Mouse (Mus musculus) NIH3T3 (cell line): ENCODE results near the gene Scamp1.
A peak's percentile ranks its signal among the peaks of the same experiment; 100 is the strongest.

Experiments used
- DNase-seq: peaks from one replicate; pipeline ENCODE4 v3.0.0-alpha.2; 2012; ENCODE audit warnings: low read depth

Scamp1 gene

GRCm38 (mm10) chr13:94224717-94225705 is 60.6 kb downstream of the Scamp1 start:
- no peak for DNase-seq

DNA sequence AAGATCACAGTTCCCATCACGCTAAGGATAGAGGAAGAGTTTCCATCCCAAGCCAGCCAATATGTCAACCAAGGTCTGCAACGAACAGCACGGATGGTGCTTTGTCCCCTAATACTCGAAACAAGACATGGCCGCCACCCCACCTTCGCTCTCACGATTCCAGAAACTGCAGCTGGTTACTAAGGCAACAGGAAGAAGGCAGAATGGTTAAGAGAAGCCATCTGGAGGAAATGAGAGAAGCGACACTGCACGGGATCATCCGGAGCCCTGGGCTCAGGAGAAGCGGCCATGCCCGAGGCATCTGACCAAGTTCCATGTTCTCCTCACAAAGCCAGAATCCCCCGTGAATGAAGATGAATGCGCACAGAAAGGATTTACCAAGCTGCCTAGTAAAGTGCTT is 62.0 kb downstream of the Scamp1 start:
- DNase-seq, result no peak

DNA sequence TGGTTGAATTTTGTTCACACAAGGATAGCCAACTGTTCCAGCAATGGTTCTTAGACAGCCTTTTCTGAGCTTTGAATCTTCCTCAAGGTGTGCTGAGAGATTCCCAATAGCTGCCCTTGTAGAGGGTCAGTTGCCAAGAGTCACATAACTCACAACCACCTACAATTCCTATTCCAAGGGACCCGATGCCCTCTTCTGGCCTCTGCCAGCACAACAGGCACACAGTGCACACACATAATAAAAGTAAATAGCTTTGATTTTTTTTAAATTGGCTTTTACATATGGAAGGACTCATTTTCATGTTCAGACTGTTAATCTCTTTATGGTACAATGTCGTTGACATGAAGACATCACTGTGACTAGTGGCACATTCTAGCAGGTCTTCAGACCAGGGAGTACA is 72.9 kb downstream of the Scamp1 start:
- peak; percentile 46 for DNase-seq

- DNase-seq, result no peak
These were observed 73.5 kb downstream of the Scamp1 start for GRCm38 (mm10) chr13:94212179-94212578.

GRCm38 (mm10) chr13:94211236-94212119 is 74.2 kb downstream of the Scamp1 start:
- DNase-seq, result no peak

DNA sequence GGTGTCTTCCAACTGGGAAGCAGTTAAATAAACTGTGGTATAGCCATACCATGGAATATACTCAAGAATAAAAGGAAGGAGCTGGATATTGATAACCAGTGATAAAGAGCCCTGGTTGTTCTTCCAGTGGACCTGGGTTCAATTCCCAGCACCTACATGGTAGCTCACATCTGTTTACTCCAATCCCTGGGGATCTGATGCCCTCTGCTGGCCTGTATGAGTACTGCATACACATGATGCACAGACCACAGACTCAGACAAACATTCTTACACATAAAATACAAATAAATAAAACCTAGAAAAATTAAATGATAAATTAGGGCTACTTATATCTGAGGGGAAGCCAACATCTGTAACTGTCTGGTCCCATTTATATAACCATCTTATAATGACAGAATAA is 76.8 kb downstream of the Scamp1 start:
- DNase-seq, result peak; percentile 16

DNA sequence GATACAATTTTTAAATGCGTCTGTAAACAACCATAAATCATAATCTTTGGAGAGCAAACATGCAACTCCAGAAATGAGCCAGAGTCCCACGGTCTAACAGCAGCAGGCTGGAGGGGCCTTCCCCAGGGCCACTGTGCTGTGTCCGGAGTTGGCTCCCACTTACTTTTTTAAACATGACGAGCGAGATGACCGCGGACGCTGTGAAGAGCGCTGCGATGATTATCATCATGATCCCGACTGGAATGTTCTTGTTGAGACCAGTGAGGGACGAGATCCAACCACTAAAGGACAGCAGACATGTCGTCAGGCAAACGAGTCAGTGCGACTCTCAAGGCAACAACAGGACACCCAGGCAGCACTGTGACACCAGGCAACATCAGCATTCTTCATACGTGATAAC is 77.7 kb downstream of the Scamp1 start:
- DNase-seq, result no peak

DNA sequence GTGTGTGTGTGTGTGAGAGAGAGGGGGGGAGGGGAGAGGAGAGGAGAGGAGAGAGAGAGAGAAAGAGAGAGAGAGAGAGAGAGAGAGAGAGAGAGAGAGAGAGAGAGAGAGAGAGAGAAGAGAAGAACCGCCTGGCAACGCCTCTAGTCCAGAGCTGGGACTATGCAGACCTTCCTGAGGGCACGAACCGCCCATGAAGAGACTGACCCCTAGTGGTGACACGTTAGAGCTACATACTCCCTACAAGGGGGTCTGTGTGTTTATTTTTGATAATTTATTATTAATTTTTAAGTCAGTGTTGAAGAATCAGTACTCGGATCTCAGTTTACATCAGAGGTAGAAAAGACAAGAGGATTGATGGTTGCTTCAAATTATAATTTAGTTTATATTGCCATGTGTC is 80.4 kb downstream of the Scamp1 start:
- peak; percentile 72 for DNase-seq

DNA sequence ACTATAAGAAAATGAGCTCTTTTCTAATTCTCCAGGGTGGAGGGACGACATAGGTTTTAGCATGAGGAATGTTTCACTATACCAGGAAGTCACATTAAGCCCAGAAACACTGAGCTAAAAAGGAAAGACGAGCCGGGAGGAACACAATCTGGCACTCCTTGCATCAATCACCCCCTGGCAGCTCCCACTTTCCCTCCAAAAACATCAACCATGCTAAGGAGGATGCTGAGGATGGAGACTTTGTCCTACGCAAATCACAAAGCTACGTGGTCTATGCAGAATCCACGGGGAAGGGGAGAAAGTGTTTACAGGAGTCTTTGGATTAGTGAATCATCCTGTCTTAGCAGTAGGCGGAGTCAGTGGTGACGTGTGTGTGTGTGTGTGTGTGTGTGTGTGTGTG is 85.8 kb downstream of the Scamp1 start:
- DNase-seq, result no peak

GRCm38 (mm10) chr13:94198616-94199015 is 87.0 kb downstream of the Scamp1 start:
- DNase-seq, result no peak

DNA sequence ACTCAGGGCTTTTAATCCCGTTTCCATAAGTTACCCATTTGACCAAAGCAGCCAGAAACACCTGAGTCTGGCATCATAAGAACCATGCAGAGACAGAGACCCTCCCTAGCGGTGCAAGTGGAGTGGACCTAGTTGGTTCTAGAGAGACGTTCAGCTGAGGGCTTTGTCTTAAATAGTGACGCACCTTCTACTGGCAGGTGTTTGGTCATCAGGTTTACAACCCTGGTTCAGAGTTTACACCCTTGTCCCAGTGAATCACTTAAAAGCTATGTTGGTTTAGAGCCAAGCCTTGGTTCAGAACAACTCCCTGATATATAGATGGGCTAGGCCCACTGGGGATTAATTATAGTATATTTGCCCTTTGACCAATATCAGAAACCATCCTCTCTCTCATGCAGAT is 92.4 kb downstream of the Scamp1 start:
- no peak for DNase-seq

DNA sequence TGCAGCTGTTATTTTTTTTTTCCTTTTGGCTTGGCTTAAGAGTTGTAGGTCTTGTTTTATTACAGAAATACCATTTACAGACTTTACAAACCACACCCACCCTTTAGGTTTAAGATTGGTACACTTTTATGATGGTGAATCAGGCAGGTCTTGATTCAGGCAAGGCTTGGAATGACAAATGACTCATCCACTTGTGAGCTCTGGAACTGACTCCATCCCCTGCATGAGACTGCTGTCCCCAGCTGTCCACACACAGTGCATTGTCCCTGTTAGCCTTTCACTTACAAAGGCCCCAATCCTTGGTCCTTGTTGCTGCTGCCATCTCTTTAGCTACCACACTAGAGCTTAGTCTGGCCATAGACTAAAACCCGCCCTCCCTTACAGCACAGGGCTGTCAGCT is 95.3 kb downstream of the Scamp1 start:
- peak; percentile 43 for DNase-seq

- DNase-seq, result no peak
These were observed 97.2 kb downstream of the Scamp1 start for GRCm38 (mm10) chr13:94188200-94189086.

DNA sequence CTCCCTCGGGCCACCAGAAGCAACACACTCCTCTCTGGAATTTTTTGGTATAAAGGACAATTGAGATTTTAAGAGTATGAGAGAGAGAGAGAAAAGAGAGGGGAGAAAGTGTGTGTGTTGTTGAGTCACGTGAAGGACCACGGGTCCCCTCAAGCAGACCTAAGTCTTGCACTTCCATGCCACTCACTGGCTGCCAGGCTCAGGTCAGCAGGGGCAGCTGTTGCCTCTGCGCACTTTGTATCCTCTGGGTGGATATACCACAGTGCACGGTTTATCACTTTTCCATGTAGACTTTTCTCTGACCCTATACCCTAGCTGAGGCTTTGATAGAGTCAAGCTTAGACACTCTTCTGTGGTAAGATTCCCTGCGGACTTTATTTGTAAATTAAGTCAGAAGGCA is 100.0 kb downstream of the Scamp1 start:
- DNase-seq, result no peak

- peak; percentile 83 for DNase-seq
These were observed 100.8 kb downstream of the Scamp1 start for GRCm38 (mm10) chr13:94184726-94185456.

DNA sequence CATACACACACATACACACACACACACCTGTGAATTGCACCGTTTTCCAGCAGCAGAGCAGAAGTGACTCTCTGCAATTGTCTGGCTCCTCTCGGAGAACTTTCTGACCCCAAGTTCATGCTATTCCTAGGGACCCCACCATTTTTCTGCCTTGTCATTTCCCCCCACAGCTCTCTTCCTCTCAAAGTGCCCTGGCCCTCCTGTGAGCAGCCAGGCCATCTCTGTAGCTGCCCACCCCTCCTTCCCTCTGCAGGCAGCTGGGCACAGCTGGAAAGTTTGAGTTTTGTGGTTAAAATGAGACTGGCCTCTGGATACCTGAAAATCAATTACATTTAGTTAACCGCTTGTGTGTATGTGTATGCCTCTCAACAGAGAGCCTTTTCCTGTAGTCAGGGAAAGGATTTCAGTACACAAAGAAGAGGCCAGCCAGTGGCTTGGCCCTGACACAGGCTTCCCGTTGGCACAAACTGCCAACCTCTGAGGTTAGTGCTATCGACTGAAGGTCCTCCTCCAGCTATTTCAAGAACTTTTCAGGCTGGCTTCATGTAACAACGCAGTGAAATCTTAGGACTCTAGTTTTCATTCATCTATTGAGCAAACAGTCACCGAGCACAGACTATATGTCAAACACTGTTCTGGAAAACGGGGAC is 102.2 kb downstream of the Scamp1 start:
- no peak for DNase-seq

GRCm38 (mm10) chr13:94182026-94182425 is 103.6 kb downstream of the Scamp1 start:
- no peak for DNase-seq

DNA sequence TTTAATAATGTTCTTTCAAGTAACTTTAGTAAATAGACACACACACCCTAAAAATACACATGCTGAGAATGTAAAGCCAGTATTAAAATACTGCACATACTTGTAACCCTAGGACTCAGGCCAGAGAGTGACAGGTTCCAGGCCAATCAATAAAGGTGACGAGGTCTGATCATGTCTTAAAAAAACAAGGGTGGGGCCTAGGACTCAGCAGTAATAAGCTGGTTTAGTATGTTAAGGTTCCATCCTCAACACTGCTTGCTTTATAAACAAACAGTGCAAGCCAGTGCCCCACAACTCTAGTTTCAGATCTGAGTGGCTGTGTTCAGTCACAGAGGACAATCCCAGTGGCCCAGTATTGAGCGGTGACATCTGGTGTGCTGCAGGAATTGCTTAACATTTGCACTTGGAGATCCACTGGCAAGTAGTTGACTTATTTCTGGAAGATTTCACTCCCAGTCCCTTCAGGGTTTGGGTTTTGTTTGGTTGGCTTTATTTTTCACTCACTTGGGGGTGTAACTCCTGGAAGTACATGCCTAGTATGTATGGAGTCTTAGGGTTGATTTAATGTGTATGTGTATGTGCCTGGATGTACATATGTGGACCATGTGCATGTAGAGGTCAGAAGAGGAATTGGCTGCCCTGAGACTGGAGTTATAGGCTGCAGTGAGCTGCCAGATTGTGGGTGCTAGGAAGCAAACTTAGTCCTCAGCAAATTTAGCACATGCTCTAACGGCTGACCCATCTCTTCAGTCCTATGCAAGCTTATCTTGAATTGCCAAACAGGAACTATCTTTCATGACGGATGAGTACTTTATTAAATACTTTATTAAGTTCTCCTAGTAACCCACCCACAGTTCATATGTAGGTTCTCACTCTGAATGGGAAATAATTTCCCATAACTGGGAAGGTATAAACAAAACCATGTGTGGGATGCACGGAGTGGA is 104.9 kb downstream of the Scamp1 start:
- no peak for DNase-seq

- peak; percentile 88 for DNase-seq
These were observed 107.1 kb downstream of the Scamp1 start for GRCm38 (mm10) chr13:94178401-94179040.
